Mouse (Mus musculus) liver, postnatal 0 days (tissue): ENCODE measurements around the gene Rmnd1.

Experiments
- CTCF ChIP-seq: sonication (generic); IDR thresholded peaks from 2 replicates; pipeline ENCODE4 v1.5.1; 2016; ENCODE audit warnings: antibody characterized with exemption, low read depth
- EP300 ChIP-seq: IDR thresholded peaks from 2 replicates; pipeline ENCODE4 v1.6.1; 2016; ENCODE audit warnings: antibody characterized with exemption, low read depth, mild to moderate bottlenecking

GRCm38 (mm10) chr10:4480929-4481328 is 48.7 kb upstream of the Rmnd1 start:
- TF ChIP-seq EP300 = no peak
- no peak for TF ChIP-seq CTCF
